Mouse (Mus musculus): ENCODE results near the gene Trim40.

DNA sequence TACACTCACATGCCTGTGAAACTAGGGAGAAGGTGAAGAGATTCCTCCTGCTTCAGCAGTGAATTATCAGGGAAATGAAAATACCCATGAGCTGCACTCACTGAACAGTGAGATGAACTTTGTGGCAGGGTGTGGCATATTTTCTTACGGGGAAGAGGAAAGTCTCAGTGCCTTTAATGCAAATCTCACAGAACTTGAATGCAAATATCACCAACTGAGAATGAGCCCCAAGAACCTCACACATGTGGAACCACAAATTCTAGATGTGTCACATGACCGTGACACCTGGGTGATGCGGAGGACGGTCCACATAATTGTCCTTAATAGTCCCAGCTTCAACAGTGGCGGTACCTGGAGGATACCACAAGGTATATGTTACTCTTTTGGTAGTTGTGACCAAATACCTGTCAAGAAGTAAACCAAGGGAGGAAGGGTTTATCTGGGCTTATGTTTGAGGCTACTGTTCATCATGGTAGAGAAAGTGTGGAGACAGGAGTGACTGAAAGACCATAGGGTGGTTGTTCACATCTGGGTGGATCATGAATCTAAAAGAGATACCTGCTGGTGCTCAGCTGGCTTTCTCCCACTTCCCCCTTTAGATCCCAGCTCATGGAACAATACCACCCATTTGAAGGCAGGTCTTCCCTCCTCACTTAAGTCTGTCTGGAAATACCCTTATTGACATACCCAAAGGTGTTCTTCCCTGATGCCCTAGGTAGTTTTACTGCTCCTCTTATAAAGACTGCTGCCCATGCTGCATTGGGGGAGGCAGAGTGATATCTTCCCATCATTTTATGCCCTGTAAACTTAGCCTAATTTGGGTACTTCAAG, at the start of gene Trim40:
- TF ChIP-seq CTCF (IDR thresholded peaks at IDR 0.05; ENCODE audit: borderline replicate concordance, control insufficient read depth, extremely low read depth, insufficient read depth, low read length, poor library complexity), result no peak
- TF ChIP-seq POLR2A (IDR thresholded peaks at IDR 0.05; ENCODE audit: control insufficient read depth, extremely low read depth, insufficient read depth, low read length, poor library complexity), result no peak

Measured in thymus, adult 2 months (tissue).